ENCODE assay signal across 8 mouse cellular contexts in genomic region chr16:11174671-11175081, GRCm38 (mm10). TPM values are rescaled to one million over a fixed set of nuclear protein-coding genes. Genes with fewer than 3 reads are reported as not detected.
A peak's percentile ranks its signal among the peaks of the same experiment; 100 is the strongest.
DNase-seq lines count a peak whose midpoint lies in the region; ATAC-seq and TF ChIP-seq lines count a peak whose summit lies in the region.

No protein-coding gene starts in this region.

- no peak for TF ChIP-seq CTCF in olfactory bulb, adult 2 months (IDR thresholded peaks at IDR 0.05; ENCODE audit: insufficient read depth, low read depth, low read length)

- peaks cover 10% of the 10 kb centered on the region for H3K4me1 ChIP-seq in hindbrain, embryonic 12.5 days
- peaks cover 11% of the 10 kb centered on the region for H3K4me1 ChIP-seq in lung, embryonic 16.5 days (replicated peaks; ENCODE audit: control insufficient read depth, insufficient read depth, low read length)
- H3K4me1 ChIP-seq in olfactory bulb, adult 2 months (ENCODE audit: control insufficient read depth, insufficient read depth, low read length): peaks cover 11% of the 10 kb centered on the region

- H3K4me3 ChIP-seq in hindbrain, embryonic 12.5 days: peak overlapping the region; percentile 86
- peak overlapping the region; percentile 95 for H3K4me3 ChIP-seq in lung, embryonic 16.5 days (ENCODE audit: low read length)
- peak overlapping the region; percentile 87; the same call in 1 of the 2 replicates for H3K4me3 ChIP-seq in olfactory bulb, adult 2 months (ENCODE audit: insufficient read depth, low read depth, low read length)

- H3K27ac ChIP-seq in hindbrain, embryonic 12.5 days: no peak overlapping the region
- H3K27ac ChIP-seq in lung, embryonic 16.5 days (ENCODE audit: low read length): no peak overlapping the region
- no peak overlapping the region for H3K27ac ChIP-seq in olfactory bulb, adult 2 months (ENCODE audit: insufficient read depth, low read depth, low read length)

- H3K27me3 ChIP-seq in hindbrain, embryonic 12.5 days: 0 out of 2 replicates have a peak, but pooled peaks cover 2% of the 10 kb centered on the region
- H3K27me3 ChIP-seq in lung, embryonic 16.5 days (ENCODE audit: control insufficient read depth, insufficient read depth, low read depth, low read length): no peaks in the 10 kb centered on the region

- peak overlapping the region; percentile 89; the same call in 1 of the 2 replicates for H3K9ac ChIP-seq in hindbrain, embryonic 12.5 days
- no peak overlapping the region; the same call in 1 of the 2 replicates for H3K9ac ChIP-seq in lung, embryonic 16.5 days (ENCODE audit: low read length)

- H3K4me2 ChIP-seq in hindbrain, embryonic 12.5 days (replicated peaks): peak overlapping the region; percentile 80
- H3K4me2 ChIP-seq in lung, embryonic 16.5 days (ENCODE audit: low read depth, low read length): peak overlapping the region; percentile 84

- no peaks in the 10 kb centered on the region for H3K36me3 ChIP-seq in hindbrain, embryonic 12.5 days
- no peaks in the 10 kb centered on the region for H3K36me3 ChIP-seq in lung, embryonic 16.5 days (ENCODE audit: control insufficient read depth, insufficient read depth, low read length)

- DNase-seq in NIH3T3 (ENCODE audit: low read depth): peak; percentile 78
- peak; percentile 70 for DNase-seq in cerebellum, adult 9-10 months
- peak; percentile 56 for DNase-seq in layer of hippocampus, adult 9-11 months
- DNase-seq in thymus, postnatal 14 days: peak; percentile 63

- H3K9me3 ChIP-seq in hindbrain, embryonic 12.5 days (replicated peaks): no peaks in the 10 kb centered on the region
- H3K9me3 ChIP-seq in lung, embryonic 16.5 days (ENCODE audit: control insufficient read depth, low read length): peaks cover 2% of the 10 kb centered on the region; the same call in 1 of the 2 replicates

- no peak for TF ChIP-seq POLR2A in olfactory bulb, adult 2 months (IDR thresholded peaks at IDR 0.05; ENCODE audit: insufficient read depth, low read depth, low read length)

- WGBS in hindbrain, embryonic 12.5 days: 8% methylated on average over 10 of the region's 10 CpGs
- WGBS in lung, embryonic 16.5 days: 8% methylated on average over 10 of the region's 10 CpGs
- WGBS in olfactory bulb, adult 2 months: 4% methylated on average over 10 of the region's 10 CpGs

- peak; percentile 24 for ATAC-seq in frontal cortex, adult (ENCODE audit: low TSS enrichment)
- ATAC-seq in hindbrain, embryonic 12.5 days (ENCODE audit: low FRiP score): no peak
- no peak for ATAC-seq in lung, embryonic 16.5 days (ENCODE audit: low read depth)

RNA-seq across cellular contexts. Expression of gene Zc3h7a, which starts 1.5 kb away (rescaled TPM):
- polyA plus RNA-seq in hindbrain, embryonic 12.5 days (2016; fragmentation: Nextera tagmentation; extraction: Ambion mirVana): 118 and 124 TPM in 2 replicates
- 107 and 109 TPM in 2 replicates for polyA plus RNA-seq in lung, embryonic 16.5 days (2015; fragmentation: Nextera tagmentation; extraction: Ambion mirVana)
- polyA plus RNA-seq in olfactory bulb, adult 2 months (2012; ENCODE audit: insufficient read depth, insufficient read length, low replicate concordance, missing spikeins): 609 TPM in 1 of 2 replicates, not detected in the other

RNA-seq across cellular contexts. Expression of gene Rsl1d1, which starts 28.5 kb away (rescaled TPM):
- 183 and 196 TPM in 2 replicates for polyA plus RNA-seq in hindbrain, embryonic 12.5 days (2016; fragmentation: Nextera tagmentation; extraction: Ambion mirVana)
- polyA plus RNA-seq in lung, embryonic 16.5 days (2015; fragmentation: Nextera tagmentation; extraction: Ambion mirVana): 138 and 144 TPM in 2 replicates
- not detected in 2 replicates for polyA plus RNA-seq in olfactory bulb, adult 2 months (2012; ENCODE audit: insufficient read depth, insufficient read length, low replicate concordance, missing spikeins)

RNA-seq across cellular contexts. Expression of gene Txndc11, which starts 40.2 kb away (rescaled TPM):
- 34.6 and 37.6 TPM in 2 replicates for polyA plus RNA-seq in hindbrain, embryonic 12.5 days (2016; fragmentation: Nextera tagmentation; extraction: Ambion mirVana)
- 30.1 and 30.8 TPM in 2 replicates for polyA plus RNA-seq in lung, embryonic 16.5 days (2015; fragmentation: Nextera tagmentation; extraction: Ambion mirVana)
- polyA plus RNA-seq in olfactory bulb, adult 2 months (2012; ENCODE audit: insufficient read depth, insufficient read length, low replicate concordance, missing spikeins): not detected in 2 replicates
